Mouse (Mus musculus) heart, postnatal 0 days (tissue): ENCODE results near the gene Smyd3.

Experiments
- CTCF ChIP-seq: IDR thresholded peaks from 2 replicates; pipeline ENCODE4 v1.5.1; 2016; ENCODE audit warnings: antibody characterized with exemption, control low read depth, low read depth
- EP300 ChIP-seq: IDR thresholded peaks from 2 replicates; pipeline ENCODE4 v1.6.1; 2016; ENCODE audit warnings: antibody characterized with exemption, low read depth

- no peak for TF ChIP-seq CTCF
- TF ChIP-seq EP300 = no peak
Observed at GRCm38 (mm10) chr1:179458236-179458986, 59.4 kb downstream of the Smyd3 start.
